Mouse (Mus musculus) forebrain, embryonic 11.5 days (tissue): Measurements from ENCODE around the gene C530008M17Rik. TPM values are rescaled to one million over a fixed set of nuclear protein-coding genes. Genes with fewer than 3 reads are reported as not detected.

Experiments used
- ATAC-seq: fragments of 200-750 bp; cut with Nextera tagmentation; replicated peaks from 2 replicates; pipeline ENCODE4 v1.8.0; 2017; ENCODE audit warnings: moderate TSS enrichment; ENCODE audit not compliant: low FRiP score
- DNase-seq: peaks from one replicate; pipeline ENCODE4 v3.0.0-alpha.2; 2017; ENCODE audit warnings: low spot score
- H3K27ac ChIP-seq: fragments of 300-500 bp; sonication (generic); 2 replicates; pipeline ENCODE4 v1.5.1; 2014; ENCODE audit warnings: low read depth, low read length
- H3K27me3 ChIP-seq: fragments of 300-500 bp; sonication (generic); 2 replicates; pipeline ENCODE4 v1.6.1; 2014; ENCODE audit warnings: mild to moderate bottlenecking, low read length, mixed read lengths; ENCODE audit not compliant: control insufficient read depth, insufficient read depth
- H3K36me3 ChIP-seq: fragments of 300-500 bp; sonication (generic); 2 replicates; pipeline ENCODE4 v1.6.1; 2014; ENCODE audit warnings: mild to moderate bottlenecking, low read length, moderate library complexity, mixed read lengths; ENCODE audit not compliant: control insufficient read depth, insufficient read depth
- H3K4me1 ChIP-seq: fragments of 300-500 bp; sonication (generic); replicated peaks from 2 replicates; pipeline ENCODE4 v1.6.1; 2014; ENCODE audit warnings: low read length, mixed read lengths; ENCODE audit not compliant: control insufficient read depth, insufficient read depth
- H3K4me2 ChIP-seq: fragments of 300-500 bp; sonication (generic); 2 replicates; pipeline ENCODE4 v1.6.1; 2014; ENCODE audit warnings: low read depth, mild to moderate bottlenecking, low read length, moderate library complexity, mixed read lengths; ENCODE audit not compliant: severe bottlenecking
- H3K4me3 ChIP-seq: fragments of 300-500 bp; sonication (generic); 2 replicates; pipeline ENCODE4 v1.5.1; 2014; ENCODE audit warnings: low read depth, low read length
- H3K9ac ChIP-seq: fragments of 300-500 bp; sonication (generic); 2 replicates; pipeline ENCODE4 v1.6.1; 2014; ENCODE audit warnings: low read length
- H3K9me3 ChIP-seq: fragments of 300-500 bp; sonication (generic); 2 replicates; pipeline ENCODE4 v1.6.1; 2016; ENCODE audit warnings: low read length, mixed read lengths; ENCODE audit not compliant: control insufficient read depth
- WGBS: fragments of 180-500 bp; shearing (Covaris S2); extraction: QIAGEN DNeasy Blood & Tissue Kit; methylation state at CpG from one replicate; pipeline ENCODE4 v1.1.7; 2014; 5-methylcytosine and 5-hydroxymethylcytosine counted together
- polyA plus RNA-seq: library from polyadenylated mRNA; unstranded; fragments of >200 nt; fragmentation: Nextera tagmentation; extraction: Ambion mirVana; gene quantifications from 2 replicates; pipeline ENCODE4 v1.2.1, GENCODE M21; 2014

C530008M17Rik gene
- polyA plus RNA-seq, 1 experiment from 2014 or later, result 40.6 TPM

DNA sequence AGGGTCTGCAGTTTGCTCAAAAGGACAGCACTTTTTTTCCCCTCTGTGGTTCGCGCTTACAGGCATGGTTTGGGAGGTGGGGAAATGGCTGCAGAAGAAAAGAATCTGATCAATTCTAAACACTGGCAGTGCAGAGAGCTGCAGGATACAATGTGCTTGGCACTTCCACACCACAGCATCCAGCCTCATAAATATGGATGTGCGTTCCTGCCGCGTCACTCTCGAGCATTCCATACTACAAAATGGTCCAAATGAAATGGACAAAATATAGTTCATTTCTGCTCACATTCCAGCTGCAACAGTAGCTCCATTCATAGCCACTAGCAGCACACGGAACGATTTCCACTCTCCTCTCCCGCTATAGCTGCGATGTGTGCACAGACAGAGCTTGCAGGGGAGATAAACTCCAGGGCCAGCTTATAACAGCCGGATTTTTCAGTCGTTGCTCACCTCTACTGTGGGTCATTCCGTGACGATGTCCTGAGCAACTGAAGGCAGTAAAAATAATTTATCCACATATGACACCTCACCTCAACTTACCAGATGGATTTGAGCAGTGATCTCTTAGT is 188.4 kb downstream of the C530008M17Rik start:
- DNase-seq, result no peak
- H3K4me3 ChIP-seq, result no peak overlapping the region
- no peak overlapping the region for H3K9ac ChIP-seq
- 83% methylated on average over 14 of the region's 14 CpGs for WGBS
- H3K4me2 ChIP-seq, result no peak overlapping the region
- H3K36me3 ChIP-seq, result no peaks in the 10 kb centered on the region; the same call in 1 of the 2 replicates
- no peaks in the 10 kb centered on the region for H3K4me1 ChIP-seq
- H3K27ac ChIP-seq, result no peak overlapping the region
- ATAC-seq, result no peak
- H3K9me3 ChIP-seq, result no peaks in the 10 kb centered on the region
- no peaks in the 10 kb centered on the region for H3K27me3 ChIP-seq

DNA sequence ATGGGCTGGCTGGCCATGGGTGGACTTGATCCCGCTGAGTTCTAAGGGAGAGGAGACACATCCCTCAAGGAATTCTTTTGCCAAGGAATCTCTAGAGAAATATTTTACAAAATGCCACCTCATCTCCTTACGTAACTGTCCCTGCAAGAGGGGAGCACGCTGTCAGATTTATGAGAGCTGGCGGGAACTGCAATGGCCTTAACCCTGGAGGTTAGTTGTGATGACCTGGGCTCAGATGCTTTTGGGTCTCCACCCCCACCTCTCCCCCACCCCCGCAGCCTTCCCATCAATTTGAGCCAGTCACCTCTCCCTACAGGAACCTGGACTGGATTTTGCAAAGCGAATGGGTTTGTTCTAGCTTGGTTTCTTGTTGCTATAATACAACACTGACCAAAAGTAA is 190.8 kb downstream of the C530008M17Rik start:
- ATAC-seq (no peak), DNase-seq (no peak)
- no peaks in the 10 kb centered on the region for H3K9me3 ChIP-seq
- no peaks in the 10 kb centered on the region; the same call in 1 of the 2 replicates for H3K4me1 ChIP-seq
- H3K27ac ChIP-seq, result no peak overlapping the region
- no peak overlapping the region for H3K4me2 ChIP-seq
- no peaks in the 10 kb centered on the region; the same call in 1 of the 2 replicates for H3K36me3 ChIP-seq
- no peak overlapping the region for H3K9ac ChIP-seq
- H3K27me3 ChIP-seq, result no peaks in the 10 kb centered on the region
- H3K4me3 ChIP-seq, result no peak overlapping the region
- WGBS, result 94% methylated on average over 6 of the region's 6 CpGs

DNA sequence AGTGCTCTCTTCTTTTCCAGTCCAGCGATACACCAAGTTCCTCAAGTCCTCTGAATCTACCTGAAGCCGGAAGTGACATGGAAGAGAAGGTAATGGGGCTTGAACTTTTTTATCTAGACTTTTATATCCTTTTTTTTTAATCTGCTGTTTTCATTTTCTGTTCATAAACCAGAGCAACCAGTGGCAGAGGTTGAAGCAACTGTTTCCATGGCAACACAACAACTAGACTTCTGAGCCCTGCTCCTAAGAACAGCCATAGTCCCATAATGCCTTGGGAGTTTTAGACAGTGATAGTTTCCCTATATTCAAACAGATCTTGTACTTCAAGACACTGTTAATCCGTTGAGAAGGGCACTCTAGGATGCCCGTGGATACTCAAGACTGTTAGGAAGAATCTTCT is 195.0 kb downstream of the C530008M17Rik start:
- DNase-seq (no peak), ATAC-seq (no peak)
- no peak overlapping the region for H3K9ac ChIP-seq
- peaks cover 2% of the 10 kb centered on the region; the same call in 1 of the 2 replicates for H3K4me1 ChIP-seq
- peaks cover 7% of the 10 kb centered on the region for H3K27me3 ChIP-seq
- H3K9me3 ChIP-seq, result no peaks in the 10 kb centered on the region
- no peaks in the 10 kb centered on the region; the same call in 1 of the 2 replicates for H3K36me3 ChIP-seq
- no peak overlapping the region for H3K4me2 ChIP-seq
- 83% methylated on average over 4 of the region's 4 CpGs for WGBS
- no peak overlapping the region for H3K4me3 ChIP-seq
- no peak overlapping the region for H3K27ac ChIP-seq

DNA sequence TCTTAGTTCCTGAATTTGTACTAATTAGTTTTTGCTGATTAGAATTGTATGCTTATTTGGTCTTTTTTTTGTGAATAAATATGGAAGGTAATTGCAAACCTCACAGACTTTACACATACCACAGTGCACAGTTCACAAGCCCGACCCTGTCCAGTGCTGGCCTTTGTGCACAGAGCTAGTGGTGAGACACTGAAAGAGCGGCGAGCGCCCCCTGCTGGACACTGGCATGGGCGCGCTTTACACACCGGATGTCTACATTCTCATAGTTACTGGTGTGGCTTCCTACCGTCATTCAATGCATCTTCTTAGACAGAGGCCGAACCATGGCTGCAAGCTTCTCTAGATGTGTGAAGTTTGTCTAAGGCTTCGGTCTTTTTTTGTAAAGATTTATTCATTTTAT is 197.2 kb downstream of the C530008M17Rik start:
- no peak overlapping the region for H3K4me3 ChIP-seq
- 11% methylated on average over 10 of the region's 10 CpGs for WGBS
- H3K27ac ChIP-seq, result no peak overlapping the region
- peaks cover 4% of the 10 kb centered on the region; the same call in 1 of the 2 replicates for H3K36me3 ChIP-seq
- H3K4me1 ChIP-seq, result peaks cover 7% of the 10 kb centered on the region; the same call in 1 of the 2 replicates
- ATAC-seq (peak; percentile 87), DNase-seq (peak; percentile 94)
- peaks cover 25% of the 10 kb centered on the region for H3K27me3 ChIP-seq
- H3K9me3 ChIP-seq, result no peaks in the 10 kb centered on the region
- H3K9ac ChIP-seq, result no peak overlapping the region
- H3K4me2 ChIP-seq, result no peak overlapping the region

DNA sequence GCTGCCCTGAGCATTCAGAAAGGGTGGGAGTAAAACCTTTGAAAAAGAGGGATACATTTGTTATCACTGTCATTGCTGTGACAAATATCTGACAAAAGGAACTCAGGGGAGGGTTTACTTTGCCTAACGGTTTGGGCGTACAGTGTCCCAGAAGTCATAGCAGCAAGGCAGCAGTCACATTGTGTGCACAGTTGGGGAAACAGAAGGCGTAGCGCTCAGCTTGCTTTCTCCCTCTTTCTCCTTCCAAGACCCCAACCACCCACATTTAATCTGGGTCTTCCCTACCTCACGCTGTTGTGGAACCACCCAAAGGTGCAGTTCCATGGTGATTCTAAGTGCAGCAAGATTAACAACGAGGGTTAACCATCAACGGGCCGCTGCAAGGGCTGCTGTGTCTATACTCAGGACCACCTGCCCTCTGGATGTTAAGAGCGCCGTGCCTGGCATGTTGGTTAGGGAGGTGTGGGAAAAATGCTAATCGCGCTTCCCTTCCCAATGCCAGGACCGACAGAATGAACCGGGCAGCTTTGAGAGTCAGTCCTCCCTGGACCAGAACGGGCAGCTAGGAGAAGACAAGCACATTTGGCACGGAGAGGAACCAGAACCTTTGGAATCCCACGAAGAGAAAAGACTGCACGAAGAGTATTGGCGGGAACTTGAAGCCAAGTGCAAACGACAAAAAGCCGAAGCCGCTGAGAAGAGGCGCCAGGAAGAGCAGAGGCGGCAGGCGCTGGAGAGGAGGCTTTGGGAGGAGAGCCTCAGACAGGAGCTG is 199.7 kb downstream of the C530008M17Rik start:
- WGBS, result 22% methylated on average over 25 of the region's 25 CpGs
- peaks cover 25% of the 10 kb centered on the region for H3K27me3 ChIP-seq
- no peak for ATAC-seq
- no peak overlapping the region for H3K9ac ChIP-seq
- no peaks in the 10 kb centered on the region for H3K9me3 ChIP-seq
- no peak overlapping the region for H3K27ac ChIP-seq
- H3K4me1 ChIP-seq, result peaks cover 7% of the 10 kb centered on the region; the same call in 1 of the 2 replicates
- H3K36me3 ChIP-seq, result peaks cover 4% of the 10 kb centered on the region; the same call in 1 of the 2 replicates
- H3K4me2 ChIP-seq, result no peak overlapping the region; the same call in 1 of the 2 replicates
- H3K4me3 ChIP-seq, result no peak overlapping the region
- peak; percentile 41 for DNase-seq

DNA sequence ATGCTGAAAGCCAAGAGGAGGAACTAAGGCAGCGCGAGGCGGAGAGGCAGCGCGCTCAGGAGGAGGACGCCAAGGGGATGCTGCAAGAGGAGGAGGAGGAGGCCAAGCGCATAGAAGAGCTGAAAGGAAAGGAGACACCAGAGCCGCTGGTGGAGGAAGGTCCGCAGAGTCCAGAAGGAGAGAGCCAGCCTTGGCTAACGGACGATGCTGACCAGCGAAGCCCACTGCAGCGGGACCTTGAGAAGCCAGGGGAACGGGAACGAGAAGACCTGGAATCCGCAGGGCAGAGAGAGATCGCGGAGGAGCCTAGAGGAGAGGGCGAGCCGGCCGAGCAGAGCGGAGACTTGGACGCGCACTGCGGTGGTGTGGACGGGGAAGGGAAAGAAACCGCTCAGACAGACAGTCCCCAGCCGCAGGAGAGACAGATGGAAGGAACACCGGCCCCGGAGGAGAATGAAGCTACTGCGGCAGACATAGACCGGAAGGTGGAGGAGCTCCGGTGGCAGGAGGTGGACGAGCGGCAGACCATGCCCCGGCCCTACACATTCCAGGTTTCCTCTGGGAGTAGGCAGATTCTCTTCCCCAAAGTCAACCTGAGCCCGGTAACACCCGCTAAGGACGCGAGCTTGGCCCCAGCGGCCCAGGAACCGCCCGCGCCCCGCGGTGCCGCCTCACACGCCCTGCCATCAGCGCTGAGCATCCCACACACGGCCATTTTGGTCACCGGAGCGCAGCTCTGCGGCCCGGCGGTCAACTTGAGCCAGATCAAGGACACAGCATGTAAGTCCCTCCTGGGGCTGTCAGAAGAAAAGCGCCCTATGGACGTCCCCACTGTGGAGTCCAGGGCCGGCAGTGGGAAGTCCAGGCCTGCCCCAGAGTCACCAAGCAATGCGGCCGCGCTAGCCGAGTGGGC is 201.0 kb downstream of the C530008M17Rik start:
- H3K9ac ChIP-seq, result peak overlapping the region; percentile 8; the same call in 1 of the 2 replicates
- 11% methylated on average over 62 of the region's 62 CpGs for WGBS
- peak overlapping the region; percentile 14; the same call in 1 of the 2 replicates for H3K4me3 ChIP-seq
- H3K27ac ChIP-seq, result no peak overlapping the region
- ATAC-seq (no peak), DNase-seq (peak; percentile 68)
- H3K27me3 ChIP-seq, result peaks cover 25% of the 10 kb centered on the region
- H3K4me1 ChIP-seq, result peaks cover 7% of the 10 kb centered on the region; the same call in 1 of the 2 replicates
- H3K36me3 ChIP-seq, result peaks cover 4% of the 10 kb centered on the region; the same call in 1 of the 2 replicates
- no peaks in the 10 kb centered on the region for H3K9me3 ChIP-seq
- H3K4me2 ChIP-seq, result peak overlapping the region; percentile 37

DNA sequence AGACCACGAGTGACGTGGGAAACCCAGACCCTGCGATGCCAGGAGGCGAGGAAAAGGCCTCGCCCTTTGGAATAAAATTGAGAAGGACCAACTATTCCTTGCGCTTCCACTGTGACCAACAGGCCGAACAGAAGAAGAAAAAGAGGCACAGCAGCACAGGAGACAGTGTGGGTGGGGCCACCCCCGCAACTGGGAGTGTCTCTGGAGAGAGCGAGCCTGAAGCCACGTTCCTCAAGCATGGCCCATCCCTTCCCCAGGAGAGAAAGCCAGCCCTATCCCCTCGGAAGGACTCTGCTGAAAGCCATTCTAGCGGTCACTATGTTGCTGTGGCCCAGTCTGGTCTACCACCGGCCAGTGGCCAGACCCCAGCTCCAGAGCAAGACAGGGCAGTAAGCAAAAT is 202.1 kb downstream of the C530008M17Rik start:
- H3K36me3 ChIP-seq, result peaks cover 4% of the 10 kb centered on the region; the same call in 1 of the 2 replicates
- no peak overlapping the region for H3K4me2 ChIP-seq
- no peak overlapping the region for H3K27ac ChIP-seq
- peaks cover 25% of the 10 kb centered on the region for H3K27me3 ChIP-seq
- ATAC-seq, result no peak
- peaks cover 7% of the 10 kb centered on the region; the same call in 1 of the 2 replicates for H3K4me1 ChIP-seq
- DNase-seq, result no peak
- H3K4me3 ChIP-seq, result no peak overlapping the region
- H3K9me3 ChIP-seq, result no peaks in the 10 kb centered on the region
- no peak overlapping the region for H3K9ac ChIP-seq
- 70% methylated on average over 13 of the region's 13 CpGs for WGBS

DNA sequence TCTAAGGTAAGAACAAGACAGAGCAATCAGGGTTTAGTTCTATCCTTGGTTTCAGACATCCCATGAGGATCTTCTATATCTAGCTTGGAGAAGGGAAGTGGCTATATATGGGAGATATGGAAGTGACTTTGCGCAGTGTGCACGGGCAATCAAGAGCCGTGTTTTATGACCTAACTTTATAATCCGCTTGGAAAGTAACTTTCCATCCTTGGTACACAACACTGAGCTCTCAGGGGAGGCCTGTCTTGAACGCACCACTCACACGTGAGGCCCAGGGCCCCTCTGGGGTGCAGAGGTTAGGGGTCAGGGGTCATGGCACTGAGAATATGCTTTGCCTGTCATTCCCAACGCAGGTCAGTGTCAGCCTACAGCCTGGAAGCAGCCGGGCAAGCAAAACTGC is 210.5 kb downstream of the C530008M17Rik start:
- DNase-seq (peak; percentile 48), ATAC-seq (no peak)
- WGBS, result 85% methylated on average over 8 of the region's 8 CpGs
- H3K4me1 ChIP-seq, result no peaks in the 10 kb centered on the region
- no peaks in the 10 kb centered on the region; the same call in 1 of the 2 replicates for H3K36me3 ChIP-seq
- no peak overlapping the region for H3K4me3 ChIP-seq
- no peak overlapping the region for H3K9ac ChIP-seq
- no peaks in the 10 kb centered on the region for H3K9me3 ChIP-seq
- no peaks in the 10 kb centered on the region for H3K27me3 ChIP-seq
- H3K4me2 ChIP-seq, result no peak overlapping the region
- no peak overlapping the region for H3K27ac ChIP-seq
